Mouse (Mus musculus): ENCODE measurements at regions not wholly inside any gene's neighbourhood (a gene's known extent, or its start where the extent isn't known, plus 50 kb on each side); places are given as distances from the start of the nearest gene placed in this dataset.

DNA sequence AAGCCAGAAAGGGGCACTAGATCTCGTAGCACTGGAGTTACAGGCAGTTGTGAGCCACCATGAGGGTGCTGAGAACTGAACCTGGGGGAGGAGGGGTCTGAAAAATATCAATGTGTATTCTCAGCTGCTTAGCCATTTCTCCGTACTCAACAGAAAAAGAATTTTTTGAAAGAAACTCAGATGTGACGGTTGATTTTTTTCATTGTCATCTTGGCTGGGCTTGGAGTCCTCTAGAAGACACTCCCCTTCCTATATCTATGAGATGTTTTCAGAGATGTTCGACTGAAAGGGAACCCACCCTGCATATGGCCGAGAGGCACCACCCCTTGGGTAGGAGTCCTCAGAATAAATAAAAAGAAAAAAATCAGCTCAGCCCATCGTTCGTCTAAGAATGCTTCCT lies 110.1 kb downstream of the Tomm20 start:
- WGBS: 63% methylated on average over 7 of the region's 7 CpGs
- Histone ChIP-seq H3K4me1 (ENCODE audit: insufficient read depth, low read length) (peaks cover 80% of the 10 kb centered on the region), H3K4me2 (replicated peaks; ENCODE audit: low read depth, low read length) (no peak overlapping the region), H3K27ac (ENCODE audit: low read length) (no peak overlapping the region), H3K9ac (replicated peaks; ENCODE audit: low read length) (no peak overlapping the region), H3K4me3 (ENCODE audit: low read length) (no peak overlapping the region), H3K36me3 (ENCODE audit: insufficient read depth, low read length) (no peaks in the 10 kb centered on the region), H3K9me3 (ENCODE audit: low read length) (no peaks in the 10 kb centered on the region), H3K27me3 (ENCODE audit: insufficient read depth, low read length) (no peaks in the 10 kb centered on the region)
- ATAC-seq (ENCODE audit: low FRiP score, low TSS enrichment): no peak

DNA sequence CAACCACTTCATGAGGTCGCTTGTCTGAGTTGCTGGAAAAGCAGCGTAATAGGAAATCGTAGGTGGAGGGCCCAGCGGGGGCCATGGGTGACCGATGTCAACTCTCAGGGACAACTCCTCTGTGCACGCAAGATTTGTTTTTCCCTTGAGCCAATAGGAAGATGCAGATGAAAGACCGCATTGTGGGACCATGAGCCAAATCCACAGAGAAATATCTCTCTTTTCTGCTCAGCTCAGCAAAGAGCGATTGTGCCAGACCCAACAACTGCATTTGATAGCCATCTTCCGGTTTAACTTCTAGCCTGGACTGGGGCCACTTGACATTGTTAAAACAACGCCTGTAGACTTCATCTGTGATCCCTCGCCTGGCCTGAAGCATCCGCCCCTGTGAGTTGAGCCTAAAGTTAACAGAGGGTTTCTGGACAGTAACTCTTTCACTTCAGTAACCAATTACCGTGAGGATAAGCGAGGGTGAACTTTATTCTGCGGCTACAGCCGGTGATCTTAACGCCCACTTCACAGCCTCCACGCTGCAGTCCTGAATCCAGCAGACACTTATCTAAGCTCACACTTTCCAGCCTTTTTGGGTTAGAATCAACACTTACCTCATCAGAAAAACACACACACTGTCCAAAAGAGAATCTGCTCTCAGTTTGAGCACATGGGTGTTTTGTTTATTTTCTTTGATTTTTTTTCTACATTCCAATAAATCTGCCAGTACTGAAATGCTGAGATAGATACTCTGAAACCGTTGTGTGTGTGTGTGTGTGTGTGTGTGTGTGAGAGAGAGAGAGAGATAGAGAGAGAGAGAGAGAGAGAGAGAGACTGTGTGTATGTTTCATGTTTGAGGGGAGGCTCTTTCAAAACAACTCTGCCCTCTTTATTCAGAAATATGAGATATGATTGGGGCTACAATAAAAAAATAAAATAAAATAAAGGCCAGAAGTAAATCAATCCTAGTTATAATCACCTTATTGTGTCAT lies 111.9 kb downstream of the Tomm20 start:
- whole genome bisulfite sequencing: 12% methylated on average over 19 of the region's 19 CpGs
- H3K4me2 ChIP-seq (replicated peaks; ENCODE audit: low read depth, low read length): 0 out of 2 replicates have a peak overlapping the region, but pooled peaks have one; percentile 11
- H3K4me1 ChIP-seq (ENCODE audit: insufficient read depth, low read length): peaks cover 80% of the 10 kb centered on the region
- H3K27ac ChIP-seq (ENCODE audit: low read length): peak overlapping the region; percentile 92
- no peak overlapping the region for H3K4me3 ChIP-seq (ENCODE audit: low read length)
- peak overlapping the region; percentile 56 for H3K9ac ChIP-seq (replicated peaks; ENCODE audit: low read length)
- no peaks in the 10 kb centered on the region for H3K36me3 ChIP-seq (ENCODE audit: insufficient read depth, low read length)
- ATAC-seq (ENCODE audit: low FRiP score, low TSS enrichment): peak; percentile 75
- no peaks in the 10 kb centered on the region for H3K9me3 ChIP-seq (ENCODE audit: low read length)
- no peaks in the 10 kb centered on the region for H3K27me3 ChIP-seq (ENCODE audit: insufficient read depth, low read length)

DNA sequence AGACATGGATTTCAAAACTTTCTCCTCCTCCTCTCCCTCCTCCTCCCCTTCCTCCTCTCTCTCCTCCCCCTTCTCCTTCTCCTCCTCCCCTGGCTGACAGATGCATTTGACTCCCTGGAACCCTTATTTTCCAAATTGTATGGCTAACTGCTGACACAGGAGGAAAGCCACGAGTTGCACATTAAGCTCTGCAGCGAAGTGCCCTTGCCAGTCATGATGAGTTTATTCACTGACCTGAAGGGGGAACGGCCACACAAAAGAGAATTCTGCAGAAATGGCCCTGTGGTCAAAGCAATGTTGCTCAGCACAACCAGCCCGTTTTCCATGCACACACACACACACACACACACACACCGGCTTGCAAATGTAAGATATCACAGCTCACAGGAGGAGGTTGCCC lies 112.6 kb downstream of the Tomm20 start:
- Histone ChIP-seq H3K9me3 (ENCODE audit: low read length) (no peaks in the 10 kb centered on the region), H3K4me3 (ENCODE audit: low read length) (no peak overlapping the region), H3K4me2 (replicated peaks; ENCODE audit: low read depth, low read length) (no peak overlapping the region), H3K27ac (ENCODE audit: low read length) (peak overlapping the region; percentile 92), H3K9ac (replicated peaks; ENCODE audit: low read length) (peak overlapping the region; percentile 56; the same call in 1 of the 2 replicates), H3K36me3 (ENCODE audit: insufficient read depth, low read length) (no peaks in the 10 kb centered on the region), H3K4me1 (ENCODE audit: insufficient read depth, low read length) (peaks cover 80% of the 10 kb centered on the region), H3K27me3 (ENCODE audit: insufficient read depth, low read length) (no peaks in the 10 kb centered on the region)
- ATAC-seq (ENCODE audit: low FRiP score, low TSS enrichment): no peak
- whole genome bisulfite sequencing: 17% methylated on average over 5 of the region's 5 CpGs

DNA sequence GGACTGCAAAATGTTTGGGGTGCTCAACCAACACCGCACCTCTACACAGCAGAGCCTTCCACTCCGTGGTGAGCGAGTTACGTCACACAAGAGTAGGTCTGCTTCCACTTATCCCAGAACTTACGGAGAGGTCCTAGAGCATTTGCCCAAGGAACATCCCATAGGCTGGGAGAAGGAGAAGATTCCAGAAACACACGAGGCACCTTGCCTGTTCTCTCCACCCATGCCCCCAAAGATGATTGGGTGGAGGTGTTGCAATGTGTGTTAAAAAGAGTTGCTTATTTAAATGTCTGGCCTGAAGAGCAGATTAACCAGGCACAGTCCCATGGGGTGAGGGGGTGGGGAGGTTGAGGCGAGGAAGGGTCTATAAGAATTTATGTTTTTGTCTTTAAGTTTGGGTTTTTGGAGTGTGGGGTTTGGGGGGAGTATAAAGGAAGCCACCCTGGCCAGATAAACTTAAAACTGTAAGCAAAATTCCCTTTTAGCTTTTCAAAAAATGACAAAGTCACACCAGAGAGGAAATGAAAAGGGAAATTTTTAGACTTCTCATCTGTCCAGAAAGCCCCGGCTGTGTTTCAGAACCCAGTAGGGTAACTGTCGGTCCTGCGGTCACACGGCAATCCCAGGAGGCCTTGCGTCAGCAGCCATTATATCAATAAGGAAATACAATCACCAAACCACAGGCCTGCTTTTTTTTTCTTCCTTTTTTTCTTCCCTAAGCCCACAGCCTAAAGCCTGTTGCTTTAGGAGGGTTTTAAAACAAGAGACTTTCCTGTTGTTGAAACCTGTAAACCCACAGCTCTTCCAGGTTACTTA lies 113.3 kb downstream of the Tomm20 start:
- no peaks in the 10 kb centered on the region for H3K27me3 ChIP-seq (ENCODE audit: insufficient read depth, low read length)
- 58% methylated on average over 12 of the region's 12 CpGs for WGBS
- H3K27ac ChIP-seq (ENCODE audit: low read length): peak overlapping the region; percentile 92
- no peak overlapping the region for H3K4me2 ChIP-seq (replicated peaks; ENCODE audit: low read depth, low read length)
- no peaks in the 10 kb centered on the region for H3K36me3 ChIP-seq (ENCODE audit: insufficient read depth, low read length)
- peaks cover 80% of the 10 kb centered on the region for H3K4me1 ChIP-seq (ENCODE audit: insufficient read depth, low read length)
- no peak overlapping the region for H3K4me3 ChIP-seq (ENCODE audit: low read length)
- ATAC-seq (ENCODE audit: low FRiP score, low TSS enrichment): no peak
- H3K9me3 ChIP-seq (ENCODE audit: low read length): no peaks in the 10 kb centered on the region
- H3K9ac ChIP-seq (replicated peaks; ENCODE audit: low read length): 0 out of 2 replicates have a peak overlapping the region, but pooled peaks have one; percentile 56

GRCm38 (mm10) chr8:126831312-126832162 lies 114.1 kb downstream of the Tomm20 start:
- Histone ChIP-seq H3K4me2 (replicated peaks; ENCODE audit: low read depth, low read length) (no peak overlapping the region), H3K27ac (ENCODE audit: low read length) (peak overlapping the region; percentile 92), H3K36me3 (ENCODE audit: insufficient read depth, low read length) (no peaks in the 10 kb centered on the region), H3K4me1 (ENCODE audit: insufficient read depth, low read length) (peaks cover 84% of the 10 kb centered on the region), H3K9ac (replicated peaks; ENCODE audit: low read length) (no peak overlapping the region), H3K27me3 (ENCODE audit: insufficient read depth, low read length) (no peaks in the 10 kb centered on the region), H3K4me3 (ENCODE audit: low read length) (no peak overlapping the region), H3K9me3 (ENCODE audit: low read length) (no peaks in the 10 kb centered on the region)
- 77% methylated on average over 16 of the region's 16 CpGs for WGBS
- no peak for ATAC-seq (ENCODE audit: low FRiP score, low TSS enrichment)

- H3K27me3 ChIP-seq (ENCODE audit: insufficient read depth, low read length): no peaks in the 10 kb centered on the region
- H3K4me3 ChIP-seq (ENCODE audit: low read length): no peak overlapping the region
- 70% methylated on average over 5 of the region's 5 CpGs for WGBS
- H3K9me3 ChIP-seq (ENCODE audit: low read length): no peaks in the 10 kb centered on the region
- peak overlapping the region; percentile 80 for H3K27ac ChIP-seq (ENCODE audit: low read length)
- H3K9ac ChIP-seq (replicated peaks; ENCODE audit: low read length): 0 out of 2 replicates have a peak overlapping the region, but pooled peaks have one; percentile 23
- H3K4me2 ChIP-seq (replicated peaks; ENCODE audit: low read depth, low read length): no peak overlapping the region
- peaks cover 91% of the 10 kb centered on the region for H3K4me1 ChIP-seq (ENCODE audit: insufficient read depth, low read length)
- no peaks in the 10 kb centered on the region for H3K36me3 ChIP-seq (ENCODE audit: insufficient read depth, low read length)
- no peak for ATAC-seq (ENCODE audit: low FRiP score, low TSS enrichment)
Measured at GRCm38 (mm10) chr8:126830242-126830530, 115.5 kb downstream of the Tomm20 start.

DNA sequence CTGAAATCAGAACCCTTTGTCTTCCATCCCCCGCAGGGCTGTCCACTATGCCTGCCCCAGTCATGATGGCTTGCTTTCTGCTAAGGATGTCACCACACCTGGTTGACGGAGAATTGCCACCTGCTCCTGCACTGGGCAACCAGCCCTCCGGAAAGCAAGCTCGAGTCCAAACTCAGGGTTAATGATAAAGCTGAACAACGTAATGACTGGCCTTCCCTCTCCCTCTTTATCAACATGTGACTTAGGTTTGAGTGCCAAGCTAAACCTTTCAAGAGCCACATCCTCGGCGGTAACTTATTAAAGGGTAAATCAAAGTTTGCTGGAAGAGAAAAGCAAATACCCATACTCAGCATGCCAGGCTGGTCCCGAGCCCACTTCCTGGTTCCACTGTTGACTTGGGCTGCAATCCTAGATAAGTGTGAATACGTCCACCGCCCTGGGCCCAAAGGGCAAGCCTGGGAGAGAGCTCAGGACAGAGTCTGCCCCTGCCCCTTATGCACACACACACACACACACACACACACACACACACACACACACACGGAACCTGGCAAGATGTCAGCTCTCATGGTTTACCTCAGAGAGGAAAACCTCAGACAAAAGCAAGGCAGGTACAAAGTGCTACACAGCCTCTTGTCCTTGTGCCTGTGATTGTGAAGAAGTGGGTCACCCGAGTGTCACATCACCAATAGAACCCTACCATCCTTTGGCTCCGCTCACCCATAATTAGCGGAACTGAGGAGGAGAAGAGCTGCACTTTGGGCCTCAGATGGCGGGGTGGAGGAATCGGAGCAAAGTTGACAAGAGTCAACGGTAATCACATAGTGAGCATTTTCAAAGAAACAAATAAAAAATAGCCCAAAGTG lies 116.0 kb downstream of the Tomm20 start:
- no peaks in the 10 kb centered on the region for H3K36me3 ChIP-seq (ENCODE audit: insufficient read depth, low read length)
- no peak for ATAC-seq (ENCODE audit: low FRiP score, low TSS enrichment)
- H3K4me1 ChIP-seq (ENCODE audit: insufficient read depth, low read length): peaks cover 94% of the 10 kb centered on the region
- peak overlapping the region; percentile 80 for H3K27ac ChIP-seq (ENCODE audit: low read length)
- H3K4me2 ChIP-seq (replicated peaks; ENCODE audit: low read depth, low read length): no peak overlapping the region
- WGBS: 54% methylated on average over 17 of the region's 17 CpGs
- no peaks in the 10 kb centered on the region for H3K9me3 ChIP-seq (ENCODE audit: low read length)
- no peak overlapping the region for H3K4me3 ChIP-seq (ENCODE audit: low read length)
- H3K9ac ChIP-seq (replicated peaks; ENCODE audit: low read length): peak overlapping the region; percentile 2; the same call in 1 of the 2 replicates
- H3K27me3 ChIP-seq (ENCODE audit: insufficient read depth, low read length): no peaks in the 10 kb centered on the region

GRCm38 (mm10) chr8:126827681-126828383 lies 117.8 kb downstream of the Tomm20 start:
- Histone ChIP-seq H3K4me2 (replicated peaks; ENCODE audit: low read depth, low read length) (0 out of 2 replicates have a peak overlapping the region, but pooled peaks have one; percentile 2), H3K4me3 (ENCODE audit: low read length) (no peak overlapping the region), H3K36me3 (ENCODE audit: insufficient read depth, low read length) (no peaks in the 10 kb centered on the region), H3K9ac (replicated peaks; ENCODE audit: low read length) (peak overlapping the region; percentile 60), H3K4me1 (ENCODE audit: insufficient read depth, low read length) (peaks cover 85% of the 10 kb centered on the region), H3K27me3 (ENCODE audit: insufficient read depth, low read length) (no peaks in the 10 kb centered on the region), H3K27ac (ENCODE audit: low read length) (peak overlapping the region; percentile 100), H3K9me3 (ENCODE audit: low read length) (no peaks in the 10 kb centered on the region)
- no peak for ATAC-seq (ENCODE audit: low FRiP score, low TSS enrichment)
- 25% methylated on average over 6 of the region's 6 CpGs for WGBS

Data from kidney, embryonic 16.5 days (tissue).